Mouse (Mus musculus) C2C12 (cell line): ENCODE results near the gene Zbtb2. TPM values are rescaled to one million over a fixed set of nuclear protein-coding genes. Genes with fewer than 3 reads are reported as not detected.

Source experiments
- H3K27me3 ChIP-seq: one replicate; pipeline ENCODE4 v1.6.1; 2011; ENCODE audit not compliant: control insufficient read depth, insufficient read depth, insufficient read length
- H3K36me3 ChIP-seq: one replicate; pipeline ENCODE4 v1.6.1; 2011; ENCODE audit not compliant: control insufficient read depth, insufficient read depth
- H3K4me3 ChIP-seq: one replicate; pipeline ENCODE4 v1.5.1; 2011; ENCODE audit warnings: mild to moderate bottlenecking, control low read depth; ENCODE audit not compliant: poor library complexity, insufficient read depth, severe bottlenecking
- H3K79me2 ChIP-seq: one replicate; pipeline ENCODE4 v1.6.1; 2011; ENCODE audit not compliant: control insufficient read depth, insufficient read depth
- H3K79me3 ChIP-seq: one replicate; pipeline ENCODE4 v1.6.1; 2011; ENCODE audit warnings: low read depth, control low read depth
- H3ac ChIP-seq: one replicate; pipeline ENCODE3; 2011; ENCODE audit warnings: low read depth; ENCODE audit not compliant: control insufficient read depth, insufficient read length
- MYOD1 ChIP-seq: IDR thresholded peaks from one replicate; pipeline ENCODE4 v1.6.1; 2011; ENCODE audit warnings: low read depth; ENCODE audit not compliant: control insufficient read depth, insufficient read length
- polyA plus RNA-seq: library from polyadenylated mRNA; unstranded; fragments of >200 nt; fragmentation: generic; extraction: Trizol; gene quantifications from one replicate; pipeline ENCODE4 v1.2.1, GENCODE M21; 2012; ENCODE audit warnings: missing spikeins

The Zbtb2 gene
- polyA plus RNA-seq, 1 experiment: 7.9 TPM

GRCm38 (mm10) chr10:4323885-4324284 lies 64.0 kb downstream of the Zbtb2 start:
- Histone ChIP-seq H3K27me3 (no peaks in the 10 kb centered on the region), H3ac (no peak overlapping the region), H3K79me2 (no peaks in the 10 kb centered on the region), H3K79me3 (no peaks in the 10 kb centered on the region), H3K4me3 (no peak overlapping the region), H3K36me3 (no peaks in the 10 kb centered on the region)
- TF ChIP-seq MYOD1: no peak

Other genes with a start within 250 kb of the Zbtb2 start
- gene Akap12, start 121.7 kb downstream of the Zbtb2 start, polyA plus RNA-seq: 4.7 TPM
- 11.1 TPM for gene Rmnd1, start 44.3 kb upstream of the Zbtb2 start, polyA plus RNA-seq
- 15.8 TPM for gene Armt1, start 44.4 kb upstream of the Zbtb2 start, polyA plus RNA-seq
- gene Ccdc170, start 94.4 kb upstream of the Zbtb2 start, polyA plus RNA-seq: 0.02 TPM
- 0.40 TPM for gene Esr1, start 223.5 kb upstream of the Zbtb2 start, polyA plus RNA-seq